Mouse (Mus musculus): Measurements from ENCODE around the gene Slc39a3.
"Not testable (repeated sequence)": the region's sequence is repeated elsewhere in the genome, so short reads cannot be mapped to it uniquely, and the experiment has no call there.

DNA sequence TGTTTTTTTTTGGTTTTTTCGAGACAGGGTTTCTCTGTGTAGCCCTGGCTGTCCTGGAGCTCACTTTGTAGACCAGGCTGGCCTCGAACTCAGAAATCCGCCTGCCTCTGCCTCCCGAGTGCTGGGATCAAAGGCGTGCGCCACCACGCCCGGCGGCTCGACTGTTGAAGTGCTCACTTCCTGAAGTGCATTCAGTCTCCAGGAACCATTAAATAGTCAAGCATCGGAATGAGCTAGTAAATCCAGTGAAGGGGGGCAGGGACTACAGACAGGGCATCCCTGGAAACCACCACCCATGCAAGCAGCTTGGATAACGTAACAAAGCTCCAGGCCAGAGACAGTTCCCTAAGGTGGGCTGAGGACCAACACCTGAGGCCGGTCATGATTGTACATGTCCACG is 8.0 kb upstream of the Slc39a3 start:
- TF ChIP-seq CTCF (IDR thresholded peaks at IDR 0.05; ENCODE audit: low read depth, low read length); GATA1 (IDR thresholded peaks at IDR 0.05; ENCODE audit: borderline replicate concordance, low read length); POLR2AphosphoS5 (IDR thresholded peaks at IDR 0.05; ENCODE audit: insufficient replicate concordance, low read depth, low read length); TAL1 (conservative IDR thresholded peaks at IDR 0.05; ENCODE audit: low read depth, low read length); GATA2 (IDR thresholded peaks at IDR 0.05; ENCODE audit: borderline replicate concordance, low read depth, low read length): not testable (repeated sequence)
